Mouse (Mus musculus): ENCODE data around the gene Inha. TPM values are rescaled to one million over a fixed set of nuclear protein-coding genes. Genes with fewer than 3 reads are reported as not detected.

The Inha gene
- total RNA-seq, 2 experiments from 2014 or later: 1.1 to 1.7 TPM

DNA sequence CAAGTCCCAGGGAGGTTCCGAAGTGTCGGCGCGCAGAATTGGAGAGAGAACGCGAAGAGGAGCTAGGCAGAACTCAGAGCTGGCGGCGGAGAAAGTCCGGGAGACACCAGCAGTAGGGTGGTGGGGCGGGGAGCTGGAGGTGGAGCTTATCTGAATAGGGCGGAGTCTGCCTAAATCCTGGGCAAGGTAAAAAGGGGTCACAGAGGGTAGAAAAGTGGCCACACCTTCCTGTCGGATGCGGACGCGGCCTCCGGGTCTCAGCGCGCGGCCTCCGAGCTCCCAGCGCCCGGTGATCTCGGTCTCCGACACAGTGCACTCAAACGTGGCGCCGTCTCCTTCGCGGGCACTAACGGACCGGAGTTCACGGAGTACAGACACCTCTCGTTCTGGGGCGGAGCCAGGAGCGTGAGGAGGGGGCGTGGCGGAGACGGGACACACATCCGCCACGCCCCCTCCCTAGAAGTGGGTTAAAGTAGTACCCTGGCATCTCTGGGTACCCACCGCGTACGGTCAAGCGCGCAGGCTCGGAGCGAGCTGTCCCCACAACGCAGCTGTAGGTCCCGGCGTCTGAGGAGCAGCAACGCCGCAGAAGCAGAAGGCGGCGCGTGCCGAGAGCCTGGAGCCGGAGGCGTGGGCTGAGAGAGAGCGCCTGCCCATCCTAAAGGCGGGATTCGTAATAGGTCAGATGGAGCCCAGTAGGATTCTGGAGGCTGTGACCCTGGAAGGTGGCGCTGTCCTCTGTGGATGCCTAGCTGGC, 19.3 kb upstream of the Inha start:
- DNase-seq (ENCODE audit: low spot score): no peak

DNA sequence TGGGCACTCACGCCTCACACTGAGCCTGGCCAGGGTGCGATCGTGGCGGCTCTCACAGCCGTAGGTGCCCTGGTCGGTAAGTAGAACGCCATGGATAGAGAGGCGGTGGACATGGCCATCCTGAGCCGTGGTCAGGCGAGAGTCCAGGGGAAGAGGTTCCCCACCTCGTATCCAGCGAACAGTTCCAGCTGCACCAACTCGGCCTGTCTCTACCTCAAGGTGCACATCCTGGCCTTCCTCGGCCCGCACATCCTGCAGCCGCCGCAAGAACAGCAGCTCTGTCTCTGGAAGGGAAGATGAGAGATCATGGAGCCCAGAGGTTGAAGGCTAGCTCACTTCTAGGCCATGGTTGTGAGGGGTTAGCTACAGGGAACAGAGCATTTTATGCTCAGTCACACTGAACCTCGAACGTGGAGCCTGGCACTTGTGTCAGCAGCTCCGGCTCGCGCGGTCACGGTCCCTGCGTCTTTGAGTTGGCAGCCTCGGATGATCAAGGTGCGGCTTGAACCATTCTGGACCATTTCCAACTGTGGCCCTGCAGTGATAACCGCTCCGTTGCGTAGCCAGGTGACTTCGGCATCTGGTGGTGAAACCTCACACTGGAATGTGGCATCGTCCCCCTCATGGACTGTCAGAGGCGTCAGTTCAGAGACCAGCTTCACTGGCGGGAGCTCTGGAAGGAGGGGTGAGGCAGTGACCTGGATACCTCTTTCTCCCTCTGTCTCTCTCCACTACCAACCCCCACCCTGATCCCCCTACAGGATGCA, 15.9 kb upstream of the Inha start:
- DNase-seq (ENCODE audit: low spot score): no peak

DNA sequence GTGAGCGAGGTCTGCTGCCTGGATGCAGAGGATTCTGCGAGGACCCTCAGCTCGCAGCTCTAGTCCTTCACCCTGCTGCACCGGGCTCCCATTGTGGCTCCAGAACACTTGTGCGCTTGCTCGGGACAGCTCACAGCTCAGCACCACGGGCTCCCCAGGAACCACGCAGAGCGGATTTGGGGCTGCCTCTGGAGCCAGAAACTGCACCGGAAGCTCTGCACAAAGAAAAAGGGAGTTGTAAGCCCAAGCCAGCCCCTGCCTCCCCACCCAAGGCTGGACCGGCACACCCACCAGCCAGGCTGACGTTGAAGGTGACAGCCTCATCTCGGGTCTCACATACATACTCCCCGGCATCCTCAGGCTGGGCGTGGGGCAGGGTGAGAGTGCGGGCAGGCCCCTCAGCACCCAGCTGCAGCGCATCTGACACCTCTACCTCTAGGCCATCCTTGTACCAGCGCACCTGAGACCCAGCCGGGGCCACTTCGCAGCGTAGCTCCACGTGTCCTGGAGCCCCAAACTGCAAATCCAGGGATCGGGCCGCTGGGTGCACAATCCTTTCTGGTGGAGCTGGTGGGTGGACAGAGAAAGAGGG, 14.2 kb upstream of the Inha start:
- no peak for DNase-seq (ENCODE audit: low spot score)

GRCm38 (mm10) chr1:75494878-75495548, 11.9 kb upstream of the Inha start:
- no peak for DNase-seq (ENCODE audit: low spot score)

- no peak for DNase-seq (ENCODE audit: low spot score)
Measured at GRCm38 (mm10) chr1:75498897-75499296, 8.0 kb upstream of the Inha start.

DNA sequence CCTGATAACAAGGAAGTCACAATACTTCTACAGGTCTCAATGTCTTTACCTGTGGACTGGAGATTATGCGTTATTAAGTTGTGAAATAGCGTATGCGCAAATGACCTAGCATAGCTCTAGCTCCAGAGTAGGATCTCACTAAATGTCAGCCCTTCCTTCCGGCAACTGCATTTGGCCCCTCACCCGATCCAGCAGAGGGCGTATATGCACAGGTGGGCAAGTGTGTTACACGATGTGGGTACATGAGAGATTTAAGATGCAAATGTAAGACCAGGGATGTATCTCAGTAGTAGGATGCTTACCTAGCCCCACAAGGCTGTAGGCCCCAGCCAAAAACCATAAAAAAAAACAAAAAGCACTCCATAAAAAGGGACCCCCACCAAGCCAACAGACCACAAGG, 7.4 kb upstream of the Inha start:
- DNase-seq (ENCODE audit: low spot score): no peak

GRCm38 (mm10) chr1:75501905-75502304, 5.0 kb upstream of the Inha start:
- no peak for DNase-seq (ENCODE audit: low spot score)

DNA sequence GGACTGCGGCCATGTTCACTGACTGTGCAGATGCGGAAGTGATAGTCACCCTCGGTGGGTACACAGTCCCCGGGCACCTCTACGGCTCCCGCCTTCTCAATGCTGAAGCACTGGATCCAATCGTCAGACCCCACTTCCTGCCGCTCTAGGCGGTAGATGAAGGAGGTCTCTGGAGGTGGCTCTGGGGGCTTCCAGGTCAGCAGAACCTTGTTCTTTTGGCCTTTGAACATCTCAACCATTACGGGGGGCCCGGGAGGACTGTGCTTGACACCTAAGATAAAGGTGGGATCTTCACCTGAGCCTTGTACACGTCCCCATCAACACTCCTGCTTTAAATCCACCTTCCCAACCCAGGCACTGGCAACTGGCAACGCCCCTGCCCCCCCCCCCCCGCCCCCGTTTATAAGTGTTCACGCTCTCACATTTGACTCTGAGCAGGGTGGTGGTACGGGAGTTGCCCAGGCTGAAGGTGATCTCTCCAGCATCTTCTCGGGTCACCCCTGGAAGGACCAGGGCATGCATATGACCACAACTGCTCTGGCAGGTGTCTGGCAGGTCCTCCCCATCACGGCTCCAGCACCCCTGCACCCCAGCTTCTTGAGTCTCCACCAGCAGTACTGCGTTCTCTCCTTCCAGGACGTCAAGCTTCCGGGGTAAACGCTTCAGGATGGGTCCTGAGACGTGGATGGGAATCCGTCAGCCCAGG, 3.8 kb upstream of the Inha start:
- no peak for DNase-seq (ENCODE audit: low spot score)

DNA sequence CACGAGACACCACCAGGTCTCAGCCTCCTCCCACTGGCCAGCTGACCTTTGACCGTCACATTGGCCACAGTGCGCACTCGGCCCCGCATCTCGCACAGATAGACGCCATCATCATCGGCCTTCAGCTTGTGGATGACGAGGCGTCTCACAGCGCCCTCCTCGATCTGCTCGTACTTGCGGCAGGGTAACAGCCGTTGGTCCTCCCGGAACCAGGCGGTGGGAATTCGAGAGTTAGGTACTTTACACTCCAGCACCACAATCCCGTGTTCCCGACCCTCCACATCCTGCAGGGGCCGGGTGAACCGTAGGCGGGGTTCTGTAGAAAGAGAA, 3.3 kb upstream of the Inha start:
- DNase-seq (ENCODE audit: low spot score): no peak

GRCm38 (mm10) chr1:75504256-75505045, 2.4 kb upstream of the Inha start:
- DNase-seq (ENCODE audit: low spot score): no peak

DNA sequence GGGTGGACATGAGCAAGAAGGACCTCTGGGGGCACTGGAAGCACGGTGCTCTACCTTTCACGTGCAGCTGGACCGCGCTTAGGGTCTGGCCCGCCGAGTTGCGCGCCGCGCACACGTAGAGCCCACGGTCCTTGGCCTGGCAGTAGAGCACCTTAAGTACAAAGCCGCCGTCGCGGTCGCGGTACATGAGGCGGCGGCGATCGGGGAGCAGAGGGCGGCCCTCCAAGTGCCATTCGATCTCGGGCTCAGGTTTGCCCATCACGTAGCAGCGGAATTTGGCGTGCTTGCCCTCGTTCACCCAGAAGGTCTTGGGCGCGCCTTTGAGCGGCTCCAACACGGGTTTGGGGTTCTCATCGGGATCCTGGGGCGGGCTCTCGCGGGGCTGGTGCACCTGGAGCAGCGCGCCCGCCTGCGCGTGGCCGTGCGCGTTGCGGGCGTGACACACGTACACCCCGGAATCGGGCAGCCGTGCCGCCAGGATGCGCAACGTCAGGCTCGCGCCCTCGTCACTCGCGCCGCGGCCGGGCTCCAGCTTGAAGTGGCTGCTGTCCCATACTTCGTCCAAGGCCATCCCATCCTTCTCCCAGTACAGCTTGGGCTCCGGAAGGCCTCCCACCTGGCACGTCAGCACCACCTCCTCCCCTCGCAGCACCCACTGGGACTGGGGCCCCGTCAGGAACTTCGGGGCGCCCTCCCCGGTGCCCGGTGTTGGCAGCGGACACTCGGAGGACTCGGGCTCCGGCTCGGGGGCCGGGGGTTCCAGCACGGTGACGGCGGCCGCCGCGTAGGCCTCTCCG, 1.5 kb upstream of the Inha start:
- DNase-seq (ENCODE audit: low spot score): peak; percentile 64

- DNase-seq (ENCODE audit: low spot score): peak; percentile 57
Measured at GRCm38 (mm10) chr1:75505956-75506831, 683 bp upstream of the Inha start, which contains the start of gene Obsl1. Gene Obsl1 (minus strand): TSS chr1:75506452.

- DNase-seq (ENCODE audit: low spot score): no peak
Measured at GRCm38 (mm10) chr1:75509586-75509985, 2.7 kb downstream of the Inha start.

- DNase-seq (ENCODE audit: low spot score): no peak
Measured at GRCm38 (mm10) chr1:75510154-75510553, 3.3 kb downstream of the Inha start.

- DNase-seq (ENCODE audit: low spot score): no peak
Measured at GRCm38 (mm10) chr1:75511437-75512210, 4.7 kb downstream of the Inha start.

DNA sequence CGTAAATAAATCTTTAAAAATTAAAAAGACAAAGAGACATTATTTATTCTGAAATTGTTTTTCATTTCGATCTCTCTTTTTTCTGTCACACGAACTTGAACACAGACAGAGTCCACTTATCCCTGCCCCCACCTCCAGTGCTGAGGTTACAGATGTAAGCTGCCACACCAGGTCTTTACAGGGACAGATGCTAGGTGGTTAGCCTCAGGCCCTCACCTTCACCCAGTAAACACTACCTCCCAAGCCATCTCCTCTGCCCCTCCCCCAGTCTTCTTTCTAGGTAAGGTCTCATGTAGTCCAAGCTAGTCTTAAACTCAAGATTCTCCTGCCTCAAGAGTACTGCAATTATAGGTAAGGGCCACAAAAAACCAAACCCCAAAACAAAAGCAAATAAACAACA, 5.7 kb downstream of the Inha start:
- no peak for DNase-seq (ENCODE audit: low spot score)

DNA sequence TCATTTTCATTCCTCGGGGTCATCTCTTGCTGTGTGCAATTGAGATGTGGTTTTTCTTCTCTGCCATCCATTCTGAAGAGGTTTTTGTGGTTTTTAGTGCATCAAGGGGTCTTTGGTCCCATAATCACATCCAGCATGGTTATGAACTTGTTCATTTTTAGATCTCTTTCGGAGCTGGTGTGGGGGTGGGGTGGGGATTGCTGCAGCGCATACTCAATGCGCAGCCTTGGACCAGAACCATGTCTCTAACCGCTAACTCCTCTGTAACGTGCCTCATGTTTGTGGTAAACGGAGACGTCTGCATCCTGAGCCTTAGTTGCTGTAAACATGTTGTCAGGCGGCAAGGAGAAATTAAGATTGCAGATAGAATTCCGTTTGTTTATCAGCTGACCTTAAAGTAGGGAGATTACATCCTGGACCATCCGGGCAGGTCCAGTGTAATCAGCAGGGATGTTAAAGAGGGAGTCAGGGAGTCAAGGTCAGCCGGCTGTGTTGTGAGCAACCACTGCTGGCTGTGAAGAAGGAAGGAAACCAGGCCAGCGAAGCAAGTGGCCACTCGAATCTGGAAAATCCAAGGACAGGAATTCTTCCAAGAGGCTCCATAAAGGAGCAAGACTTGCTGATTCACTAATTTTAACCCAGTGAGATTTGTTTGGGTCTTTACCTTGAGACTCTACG, 10.0 kb downstream of the Inha start:
- DNase-seq (ENCODE audit: low spot score): no peak

All from gastrocnemius, adult 18-20 months (tissue).